Mouse (Mus musculus): ENCODE data around the gene Mllt10. TPM values are rescaled to one million over a fixed set of nuclear protein-coding genes. Genes with fewer than 3 reads are reported as not detected.

The Mllt10 gene
- polyA plus RNA-seq (2016; fragmentation: Nextera tagmentation; extraction: Ambion mirVana) = 56.9 and 65.3 TPM in 2 replicates

- no peak for DNase-seq (ENCODE audit: low spot score)
- Histone ChIP-seq H3K27me3 (ENCODE audit: low read depth, poor library complexity, severe bottlenecking) (no peaks in the 10 kb centered on the region), H3K9me3 (replicated peaks) (no peaks in the 10 kb centered on the region), H3K27ac (peak within 1 kb of the TSS; percentile 98), H3K36me3 (no peaks in the 10 kb centered on the region), H3K4me3 (peak within 1 kb of the TSS; percentile 63), H3K4me1 (peaks cover 55% of the 10 kb centered on the region)
- WGBS = under 1% methylated on average over 20 of the region's 20 CpGs
These were observed at the start of gene Mllt10 for GRCm38 (mm10) chr2:18055016-18055928. Mllt10 (plus strand) TSS chr2:18055237.

GRCm38 (mm10) chr2:18011226-18011625, 43.8 kb upstream of the Mllt10 start:
- H3K36me3 ChIP-seq = no peaks in the 10 kb centered on the region
- no peaks in the 10 kb centered on the region for H3K9me3 ChIP-seq (replicated peaks)
- 90% methylated on average over 6 of the region's 6 CpGs for WGBS
- no peaks in the 10 kb centered on the region for H3K4me1 ChIP-seq
- H3K27ac ChIP-seq = no peak overlapping the region
- H3K27me3 ChIP-seq (ENCODE audit: low read depth, poor library complexity, severe bottlenecking) = no peaks in the 10 kb centered on the region
- DNase-seq (ENCODE audit: low spot score) = no peak
- no peak overlapping the region for H3K4me3 ChIP-seq

- Histone ChIP-seq H3K9me3 (replicated peaks) (no peaks in the 10 kb centered on the region), H3K27me3 (ENCODE audit: low read depth, poor library complexity, severe bottlenecking) (no peaks in the 10 kb centered on the region), H3K4me3 (no peak overlapping the region), H3K36me3 (no peaks in the 10 kb centered on the region), H3K4me1 (no peaks in the 10 kb centered on the region), H3K27ac (no peak overlapping the region)
- no peak for DNase-seq (ENCODE audit: low spot score)
- 93% methylated on average over 3 of the region's 3 CpGs for WGBS
These were observed 42.2 kb upstream of the Mllt10 start for GRCm38 (mm10) chr2:18012866-18013265.

GRCm38 (mm10) chr2:18015581-18015980, 39.5 kb upstream of the Mllt10 start:
- Histone ChIP-seq H3K27ac (no peak overlapping the region), H3K4me3 (no peak overlapping the region), H3K9me3 (replicated peaks) (no peaks in the 10 kb centered on the region), H3K4me1 (no peaks in the 10 kb centered on the region), H3K36me3 (no peaks in the 10 kb centered on the region), H3K27me3 (ENCODE audit: low read depth, poor library complexity, severe bottlenecking) (no peaks in the 10 kb centered on the region)
- no peak for DNase-seq (ENCODE audit: low spot score)
- 75% methylated on average over 3 of the region's 3 CpGs for WGBS

GRCm38 (mm10) chr2:18016639-18017038, 38.4 kb upstream of the Mllt10 start:
- Histone ChIP-seq H3K27ac (no peak overlapping the region), H3K36me3 (no peaks in the 10 kb centered on the region), H3K9me3 (replicated peaks) (no peaks in the 10 kb centered on the region), H3K27me3 (ENCODE audit: low read depth, poor library complexity, severe bottlenecking) (no peaks in the 10 kb centered on the region), H3K4me3 (no peak overlapping the region), H3K4me1 (no peaks in the 10 kb centered on the region)
- no peak for DNase-seq (ENCODE audit: low spot score)
- WGBS = 96% methylated on average over 1 of the region's 1 CpGs

- Histone ChIP-seq H3K36me3 (no peaks in the 10 kb centered on the region), H3K27me3 (ENCODE audit: low read depth, poor library complexity, severe bottlenecking) (no peaks in the 10 kb centered on the region), H3K9me3 (replicated peaks) (no peaks in the 10 kb centered on the region), H3K27ac (no peak overlapping the region), H3K4me3 (no peak overlapping the region), H3K4me1 (no peaks in the 10 kb centered on the region)
- DNase-seq (ENCODE audit: low spot score) = no peak
- WGBS = 88% methylated on average over 6 of the region's 6 CpGs
These were observed 37.7 kb upstream of the Mllt10 start for GRCm38 (mm10) chr2:18017321-18017720.

- Histone ChIP-seq H3K4me1 (no peaks in the 10 kb centered on the region), H3K27ac (no peak overlapping the region), H3K9me3 (replicated peaks) (no peaks in the 10 kb centered on the region), H3K27me3 (ENCODE audit: low read depth, poor library complexity, severe bottlenecking) (no peaks in the 10 kb centered on the region), H3K36me3 (no peaks in the 10 kb centered on the region), H3K4me3 (no peak overlapping the region)
- 79% methylated on average over 1 of the region's 1 CpGs for WGBS
- no peak for DNase-seq (ENCODE audit: low spot score)
These were observed 35.9 kb upstream of the Mllt10 start for GRCm38 (mm10) chr2:18019122-18019521.

GRCm38 (mm10) chr2:18022886-18023285, 32.2 kb upstream of the Mllt10 start:
- WGBS = 57% methylated on average over 1 of the region's 1 CpGs

GRCm38 (mm10) chr2:18025116-18025515, 29.9 kb upstream of the Mllt10 start:
- Histone ChIP-seq H3K27ac (no peak overlapping the region), H3K36me3 (no peaks in the 10 kb centered on the region), H3K27me3 (ENCODE audit: low read depth, poor library complexity, severe bottlenecking) (no peaks in the 10 kb centered on the region; the same call in 1 of the 2 replicates), H3K4me3 (peak overlapping the region; percentile 78; the same call in 1 of the 2 replicates), H3K4me1 (peaks cover 40% of the 10 kb centered on the region), H3K9me3 (replicated peaks) (no peaks in the 10 kb centered on the region)
- 67% methylated on average over 5 of the region's 5 CpGs for WGBS
- no peak for DNase-seq (ENCODE audit: low spot score)

More at GRCm38 (mm10) chr2:18022886-18023285, 32.2 kb upstream of the Mllt10 start:
- DNase-seq (ENCODE audit: low spot score) = no peak
- Histone ChIP-seq H3K27ac (no peak overlapping the region), H3K36me3 (no peaks in the 10 kb centered on the region), H3K27me3 (ENCODE audit: low read depth, poor library complexity, severe bottlenecking) (no peaks in the 10 kb centered on the region; the same call in 1 of the 2 replicates), H3K9me3 (replicated peaks) (no peaks in the 10 kb centered on the region), H3K4me3 (no peak overlapping the region), H3K4me1 (peaks cover 25% of the 10 kb centered on the region)

GRCm38 (mm10) chr2:18025781-18026115, 29.3 kb upstream of the Mllt10 start:
- Histone ChIP-seq H3K9me3 (replicated peaks) (no peaks in the 10 kb centered on the region), H3K36me3 (no peaks in the 10 kb centered on the region), H3K27me3 (ENCODE audit: low read depth, poor library complexity, severe bottlenecking) (no peaks in the 10 kb centered on the region; the same call in 1 of the 2 replicates), H3K4me3 (peak overlapping the region; percentile 78), H3K4me1 (peaks cover 46% of the 10 kb centered on the region), H3K27ac (peak overlapping the region; percentile 98)
- 5% methylated on average over 14 of the region's 14 CpGs for WGBS
- no peak for DNase-seq (ENCODE audit: low spot score)

- Histone ChIP-seq H3K4me3 (peak overlapping the region; percentile 78), H3K9me3 (replicated peaks) (no peaks in the 10 kb centered on the region), H3K4me1 (peaks cover 52% of the 10 kb centered on the region), H3K27ac (peak overlapping the region; percentile 98), H3K36me3 (no peaks in the 10 kb centered on the region), H3K27me3 (ENCODE audit: low read depth, poor library complexity, severe bottlenecking) (no peaks in the 10 kb centered on the region; the same call in 1 of the 2 replicates)
- WGBS = under 1% methylated on average over 44 of the region's 44 CpGs
- DNase-seq (ENCODE audit: low spot score) = peak; percentile 72
These were observed 28.7 kb upstream of the Mllt10 start for GRCm38 (mm10) chr2:18026116-18026947.

GRCm38 (mm10) chr2:18027448-18028139, 27.4 kb upstream of the Mllt10 start:
- WGBS = 1% methylated on average over 44 of the region's 44 CpGs

More at GRCm38 (mm10) chr2:18027448-18028139, 27.4 kb upstream of the Mllt10 start:
- H3K4me1 ChIP-seq = peaks cover 65% of the 10 kb centered on the region
- DNase-seq (ENCODE audit: low spot score) = peak; percentile 97
- peak overlapping the region; percentile 78 for H3K4me3 ChIP-seq
- H3K27ac ChIP-seq = peak overlapping the region; percentile 98
- H3K27me3 ChIP-seq (ENCODE audit: low read depth, poor library complexity, severe bottlenecking) = no peaks in the 10 kb centered on the region; the same call in 1 of the 2 replicates
- H3K9me3 ChIP-seq (replicated peaks) = no peaks in the 10 kb centered on the region
- no peaks in the 10 kb centered on the region for H3K36me3 ChIP-seq

Measured in limb, embryonic 10.5 days (tissue).